Mouse (Mus musculus) MEL (cell line): ENCODE results near the gene Zfp78. TPM values are rescaled to one million over a fixed set of nuclear protein-coding genes. Genes with fewer than 3 reads are reported as not detected.

Source experiments
- DNase-seq: peaks from one replicate; pipeline ENCODE4 v3.0.0; 2011; ENCODE audit warnings: low read depth, low spot score
- H3K27ac ChIP-seq: 2 replicates; pipeline ENCODE4 v1.5.1; 2012; ENCODE audit warnings: low read depth, mild to moderate bottlenecking, control low read depth, low read length, moderate library complexity; ENCODE audit not compliant: control insufficient read depth
- H3K27me3 ChIP-seq, 2 experiments: fragments of 150-350 bp in 1 of 2; sonication (generic) in 1 of 2; 2 replicates each; pipeline ENCODE4 v1.6.1; 2012; ENCODE audit warnings: low read length in 2 of 2, mild to moderate bottlenecking in 2 of 2, improper control_type of control experiment in 1 of 2, moderate library complexity in 1 of 2; ENCODE audit not compliant: insufficient read depth in 2 of 2, control insufficient read depth in 1 of 2
- H3K36me3 ChIP-seq, 2 experiments: 2 replicates each; pipeline ENCODE4 v1.6.1; 2012 to 2014; ENCODE audit warnings: low read length in 2 of 2, improper control_type of control experiment in 1 of 2, inconsistent platforms in 1 of 2, mild to moderate bottlenecking in 1 of 2; ENCODE audit not compliant: insufficient read depth in 2 of 2, control insufficient read depth in 1 of 2
- H3K4me1 ChIP-seq, 2 experiments: fragments of 150-350 bp in 1 of 2; sonication (generic) in 1 of 2; 2 replicates each; pipeline ENCODE4 v1.6.1; 2012; ENCODE audit warnings: low read length in 2 of 2, improper control_type of control experiment in 1 of 2, mild to moderate bottlenecking in 1 of 2; ENCODE audit not compliant: insufficient read depth in 2 of 2, control insufficient read depth in 1 of 2
- H3K4me3 ChIP-seq, 2 experiments: fragments of 150-350 bp in 1 of 2; sonication (generic) in 1 of 2; 2 replicates each; pipeline ENCODE4 v1.5.1; 2012; ENCODE audit warnings: low read depth in 2 of 2, low read length in 2 of 2, mild to moderate bottlenecking in 2 of 2, moderate library complexity in 2 of 2, control low read depth in 1 of 2, improper control_type of control experiment in 1 of 2; ENCODE audit not compliant: control insufficient read depth in 1 of 2, insufficient read depth in 1 of 2
- H3K79me2 ChIP-seq: 2 replicates; pipeline ENCODE4 v1.6.1; 2012; ENCODE audit warnings: mild to moderate bottlenecking, low read length, moderate library complexity; ENCODE audit not compliant: control insufficient read depth, poor library complexity, insufficient read depth
- H3K9ac ChIP-seq: 2 replicates; pipeline ENCODE4 v1.6.1; 2012; ENCODE audit warnings: low read depth, mild to moderate bottlenecking, control low read depth, low read length, moderate library complexity; ENCODE audit not compliant: control insufficient read depth, poor library complexity, severe bottlenecking
- H3K9me3 ChIP-seq: fragments of 150-350 bp; sonication (generic); replicated peaks from 2 replicates; pipeline ENCODE4 v1.6.1; 2012; ENCODE audit warnings: mild to moderate bottlenecking, low read length, improper control_type of control experiment, moderate library complexity; ENCODE audit not compliant: insufficient read depth
- CHD1 ChIP-seq: IDR thresholded peaks from 2 replicates; pipeline ENCODE4 v1.6.1; 2012; ENCODE audit warnings: low read depth, mild to moderate bottlenecking, inconsistent platforms, low read length, improper control_type of control experiment
- CTCF ChIP-seq, 3 experiments: IDR thresholded peaks in 2 of 3; conservative IDR thresholded peaks in 1 of 3; 2 replicates each; pipeline ENCODE4 v1.5.1; 2011 to 2012; ENCODE audit warnings: low read length in 3 of 3, low read depth in 2 of 3, mild to moderate bottlenecking in 2 of 3, improper control_type of control experiment in 1 of 3, inconsistent platforms in 1 of 3, mixed read lengths in 1 of 3, moderate library complexity in 1 of 3; ENCODE audit not compliant: control insufficient read depth in 1 of 3, insufficient read depth in 1 of 3, poor library complexity in 1 of 3, severe bottlenecking in 1 of 3
- EP300 ChIP-seq, 2 experiments: IDR thresholded peaks; 2 replicates each; pipeline ENCODE4 v1.6.1; 2011; ENCODE audit warnings: improper control_type of control experiment in 2 of 2, low read length in 2 of 2, low read depth in 1 of 2, mild to moderate bottlenecking in 1 of 2
- ETS1 ChIP-seq: IDR thresholded peaks from 2 replicates; pipeline ENCODE4 v1.6.1; 2012; ENCODE audit warnings: low read depth, mild to moderate bottlenecking, inconsistent platforms, low read length, improper control_type of control experiment, moderate library complexity
- HCFC1 ChIP-seq: IDR thresholded peaks from 2 replicates; pipeline ENCODE4 v1.6.1; 2012; ENCODE audit warnings: low read depth, mild to moderate bottlenecking, inconsistent platforms, low read length, improper control_type of control experiment, moderate library complexity
- KAT2A ChIP-seq: conservative IDR thresholded peaks from 2 replicates; pipeline ENCODE4 v1.6.1; 2012; ENCODE audit warnings: low read depth, low read length, improper control_type of control experiment, inconsistent platforms
- MAFK ChIP-seq: IDR thresholded peaks from 2 replicates; pipeline ENCODE4 v1.6.1; 2011; ENCODE audit warnings: low read depth, mild to moderate bottlenecking, low read length, improper control_type of control experiment, borderline replicate concordance
- MXI1 ChIP-seq: IDR thresholded peaks from 2 replicates; pipeline ENCODE4 v1.6.1; 2011; ENCODE audit warnings: mild to moderate bottlenecking, low read depth, low read length, improper control_type of control experiment
- MYB ChIP-seq: IDR thresholded peaks from 2 replicates; pipeline ENCODE4 v1.6.1; 2011; ENCODE audit warnings: mild to moderate bottlenecking, low read depth, low read length, improper control_type of control experiment
- POLR2A ChIP-seq, 2 experiments: IDR thresholded peaks; 2 replicates each; pipeline ENCODE4 v1.6.1; 2011 to 2012; ENCODE audit warnings: low read length in 2 of 2, mild to moderate bottlenecking in 2 of 2, control low read depth in 1 of 2, improper control_type of control experiment in 1 of 2, low read depth in 1 of 2, moderate library complexity in 1 of 2; ENCODE audit not compliant: control insufficient read depth in 1 of 2, insufficient read depth in 1 of 2, poor library complexity in 1 of 2
- RAD21 ChIP-seq: IDR thresholded peaks from 2 replicates; pipeline ENCODE4 v1.6.1; 2011; ENCODE audit warnings: mild to moderate bottlenecking, low read depth, low read length, improper control_type of control experiment
- RCOR1 ChIP-seq: IDR thresholded peaks from 2 replicates; pipeline ENCODE4 v1.6.1; 2012; ENCODE audit warnings: low read depth, mild to moderate bottlenecking, inconsistent platforms, low read length, improper control_type of control experiment
- SMC3 ChIP-seq: IDR thresholded peaks from 2 replicates; pipeline ENCODE4 v1.6.1; 2011; ENCODE audit warnings: low read depth, low read length, improper control_type of control experiment
- USF1 ChIP-seq: IDR thresholded peaks from 2 replicates; pipeline ENCODE4 v1.6.1; 2014; ENCODE audit warnings: low read depth, mild to moderate bottlenecking, inconsistent platforms, low read length, improper control_type of control experiment, moderate library complexity
- ZC3H11A ChIP-seq: IDR thresholded peaks from 2 replicates; pipeline ENCODE4 v1.6.1; 2012; ENCODE audit warnings: low read depth, mild to moderate bottlenecking, inconsistent platforms, low read length, improper control_type of control experiment
- ZKSCAN1 ChIP-seq: IDR thresholded peaks from 2 replicates; pipeline ENCODE4 v1.6.1; 2012; ENCODE audit warnings: low read depth, mild to moderate bottlenecking, inconsistent platforms, low read length, improper control_type of control experiment, moderate library complexity
- ZMIZ1 ChIP-seq: IDR thresholded peaks from 2 replicates; pipeline ENCODE4 v1.6.1; 2012; ENCODE audit warnings: low read depth, mild to moderate bottlenecking, inconsistent platforms, low read length, improper control_type of control experiment, moderate library complexity
- ZNF384 ChIP-seq: IDR thresholded peaks from 2 replicates; pipeline ENCODE4 v1.6.1; 2012; ENCODE audit warnings: low read depth, mild to moderate bottlenecking, inconsistent platforms, low read length, improper control_type of control experiment
- polyA plus RNA-seq, 2 experiments: library from polyadenylated mRNA; stranded (reverse) in 1 of 2; unstranded in 1 of 2; fragments of >175 nt in 1 of 2; fragments of >200 nt in 1 of 2; gene quantifications; 2 replicates each; pipeline versions ENCODE4 v1.2.1 to v1.2.4; 2012; ENCODE audit warnings: low replicate concordance in 2 of 2, low read depth in 1 of 2; ENCODE audit not compliant: insufficient read length in 2 of 2, insufficient read depth in 1 of 2, missing spikeins in 1 of 2
- total RNA-seq: library from RNA; depleted of rRNA; stranded (reverse); fragments of 300-350 nt; gene quantifications from 2 replicates; pipeline ENCODE4 v1.2.3, GENCODE M21; 2012

Zfp78 gene
- total and polyA plus RNA-seq, 3 experiments, result 0.50 to 0.67 TPM; not detected in 1

DNA sequence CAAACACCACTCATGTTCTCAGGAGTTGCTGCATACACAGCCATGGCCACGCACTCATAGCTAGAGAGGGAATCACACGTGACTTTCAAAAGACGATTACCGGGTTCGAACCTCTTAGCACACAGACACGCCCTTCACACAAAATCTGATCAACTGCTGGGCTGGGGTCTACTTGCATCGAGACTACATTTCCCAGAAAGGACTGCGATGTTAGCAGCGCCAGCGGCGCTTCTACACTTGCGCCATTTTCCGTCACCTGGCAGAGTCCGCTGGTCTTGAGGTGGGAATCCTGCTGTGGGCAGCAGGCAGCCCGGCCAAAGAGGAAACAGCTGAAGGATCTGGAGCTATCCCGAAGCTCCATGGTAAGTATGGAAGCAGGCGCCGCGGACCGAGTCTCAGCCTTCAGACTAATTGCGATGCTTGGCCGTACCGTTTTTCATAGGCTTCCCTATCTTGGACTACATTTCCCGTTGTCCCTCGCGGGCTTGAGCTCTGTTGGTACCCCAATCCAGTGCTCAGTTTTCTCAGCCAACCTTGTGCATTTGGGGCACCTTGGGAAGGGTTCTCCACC lies 19.5 kb upstream of the Zfp78 start, which contains the start of gene Gm3854:
Gene Gm3854, plus strand, starts transcription at position 259 of the 571 bp plus-strand sequence.
- Histone ChIP-seq H3K79me2 (no peaks in the 10 kb centered on the region), H3K36me3 (no peaks in the 10 kb centered on the region), H3K4me3 (no peak within 1 kb of the TSS), H3K27ac (no peak within 1 kb of the TSS), H3K27me3 (no peaks in the 10 kb centered on the region), H3K9me3 (no peaks in the 10 kb centered on the region), H3K9ac (no peak within 1 kb of the TSS), H3K4me1 (no peaks in the 10 kb centered on the region)
- TF ChIP-seq ZMIZ1 (no peak), MXI1 (no peak)
- DNase-seq, result no peak

DNA sequence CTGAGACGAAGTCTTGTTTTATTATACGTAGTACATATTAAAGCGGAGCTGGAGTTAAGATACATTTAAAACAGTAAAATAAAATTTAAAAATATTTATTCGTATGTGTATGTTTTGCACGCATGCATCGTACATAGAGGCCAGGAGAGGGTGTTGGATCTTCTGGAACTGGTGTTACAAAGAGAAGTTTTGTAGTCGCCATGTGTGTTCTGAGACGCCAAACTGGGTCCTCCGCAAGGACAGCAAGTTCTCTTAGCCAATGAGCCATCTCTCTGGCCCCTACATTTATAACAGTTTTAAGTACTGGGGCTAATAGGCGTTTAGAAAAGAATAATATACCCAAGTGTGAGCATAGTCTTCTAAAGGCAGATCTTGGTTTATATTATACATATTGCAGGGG lies 19.0 kb upstream of the Zfp78 start:
- Histone ChIP-seq H3K4me3 (no peak overlapping the region), H3K27me3 (no peaks in the 10 kb centered on the region), H3K36me3 (no peaks in the 10 kb centered on the region), H3K79me2 (no peaks in the 10 kb centered on the region), H3K27ac (no peak overlapping the region), H3K9me3 (no peaks in the 10 kb centered on the region), H3K9ac (no peak overlapping the region), H3K4me1 (no peaks in the 10 kb centered on the region)
- DNase-seq, result no peak
- no peak for TF ChIP-seq ZNF384
- no peak for TF ChIP-seq MAFK

DNA sequence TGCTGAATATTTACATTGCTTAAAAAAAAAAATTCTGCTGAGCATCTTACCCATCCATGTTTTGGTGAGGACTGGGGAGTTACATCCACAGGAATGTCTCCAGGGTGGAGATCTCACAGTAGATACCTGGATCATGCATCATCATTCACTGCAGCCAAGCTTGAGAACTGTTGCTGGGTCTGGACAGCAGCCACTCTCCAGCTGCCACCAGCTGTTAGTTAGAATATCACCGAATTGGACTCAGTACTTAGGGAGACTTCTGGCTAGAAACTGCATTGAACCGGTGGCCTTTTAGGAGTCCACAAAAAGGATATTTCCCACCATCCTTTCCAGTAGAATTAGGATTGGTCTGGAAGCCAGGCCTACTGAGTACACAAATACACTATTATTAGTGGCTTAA lies 5.0 kb upstream of the Zfp78 start:
- TF ChIP-seq ZNF384, result no peak
- TF ChIP-seq HCFC1, result no peak
- TF ChIP-seq USF1, result no peak
- no peak overlapping the region for H3K4me3 ChIP-seq
- no peaks in the 10 kb centered on the region for H3K9me3 ChIP-seq
- no peaks in the 10 kb centered on the region for H3K27me3 ChIP-seq
- no peak overlapping the region for H3K27ac ChIP-seq
- H3K4me1 ChIP-seq, result peaks cover 0 to 5% of the 10 kb centered on the region in 2 experiments; a peak in 2 of 4 replicates
- peaks cover 0 to 10% of the 10 kb centered on the region in 2 experiments; a peak in 2 of 4 replicates for H3K36me3 ChIP-seq
- DNase-seq, result no peak
- H3K79me2 ChIP-seq, result no peaks in the 10 kb centered on the region
- no peak overlapping the region for H3K9ac ChIP-seq

DNA sequence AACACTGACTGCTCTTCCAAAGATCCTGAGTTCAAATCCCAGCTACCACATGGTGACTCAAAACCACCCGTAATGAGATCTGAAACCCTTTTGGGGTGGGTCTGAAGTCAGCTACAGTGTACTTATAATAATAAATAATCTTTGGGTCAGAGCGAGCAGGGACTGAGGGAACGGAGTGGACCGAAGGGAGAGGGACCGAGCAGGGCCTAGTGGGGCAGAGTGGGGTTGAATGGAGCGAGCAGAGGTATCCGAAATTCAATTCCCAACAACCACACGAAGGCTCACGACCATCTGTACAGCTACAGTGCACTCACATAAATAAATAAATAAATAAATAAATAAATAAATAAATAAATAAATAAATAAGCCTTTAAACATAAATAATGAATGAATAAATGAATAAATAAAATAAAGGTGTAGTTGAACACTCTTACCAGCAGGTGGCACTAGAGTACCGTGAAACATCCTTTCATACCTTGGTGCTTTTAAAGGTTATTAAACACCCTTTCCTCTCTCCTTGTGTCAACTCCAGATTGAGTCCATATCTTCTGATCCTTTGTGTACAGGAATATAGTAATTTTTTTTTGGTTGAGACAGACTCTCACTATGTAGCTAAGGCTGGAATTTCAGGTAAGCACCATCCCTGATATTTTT lies 4.0 kb upstream of the Zfp78 start:
- peaks cover 0 to 10% of the 10 kb centered on the region in 2 experiments; a peak in 2 of 4 replicates for H3K36me3 ChIP-seq
- no peak overlapping the region for H3K4me3 ChIP-seq
- no peak overlapping the region for H3K27ac ChIP-seq
- no peak overlapping the region for H3K9ac ChIP-seq
- H3K27me3 ChIP-seq, result no peaks in the 10 kb centered on the region
- peak; percentile 78 for DNase-seq
- H3K9me3 ChIP-seq, result no peaks in the 10 kb centered on the region
- peaks cover 0 to 5% of the 10 kb centered on the region in 2 experiments; a peak in 2 of 4 replicates for H3K4me1 ChIP-seq
- no peaks in the 10 kb centered on the region for H3K79me2 ChIP-seq
- TF ChIP-seq POLR2A (IDR thresholded peaks at IDR 0.05; ENCODE audit: control insufficient read depth in 1 of 2, insufficient read depth in 1 of 2, low read depth in 1 of 2, low read length in 2 of 2, poor library complexity in 1 of 2) (no peak), CHD1 (no peak), MAFK (no peak), MYB (no peak), ZKSCAN1 (no peak), EP300 (IDR thresholded peaks at IDR 0.05; ENCODE audit: low read depth in 1 of 2, low read length in 2 of 2) (no peak), USF1 (no peak), CTCF (IDR thresholded peaks at IDR 0.05 in 2 of 3, conservative IDR thresholded peaks at IDR 0.05 in 1 of 3; ENCODE audit: control insufficient read depth in 1 of 3, insufficient read depth in 1 of 3, low read depth in 2 of 3, low read length in 3 of 3, poor library complexity in 1 of 3, severe bottlenecking in 1 of 3) (peak; percentile 46 to 75 (median 48)), RAD21 (peak; percentile 88), HCFC1 (no peak), ZNF384 (no peak), KAT2A (no peak), ETS1 (no peak), RCOR1 (no peak), ZMIZ1 (no peak), ZC3H11A (peak; percentile 68), SMC3 (peak; percentile 68)
